Mouse (Mus musculus) left cerebral cortex, postnatal 36 days (tissue): Measurements from ENCODE around the gene Dzip1. TPM values are rescaled to one million over a fixed set of nuclear protein-coding genes. Genes with fewer than 3 reads are reported as not detected.

Source experiments
- DNase-seq, 2 experiments: peaks; one replicate each; pipeline ENCODE4 v3.0.0; 2021 to 2022; ENCODE audit warnings: low spot score in 2 of 2, mixed read lengths in 1 of 2
- intact Hi-C: fragments of 180-260 bp; cut with DNase I; formaldehyde crosslinking; loops from one replicate; pipeline ENCODE4 v1.15.1; 2025
- total RNA-seq, 2 experiments: library from RNA; stranded (reverse); gene quantifications; 2 replicates each; pipeline ENCODE4 v1.2.3; 2021

The Dzip1 gene
- total RNA-seq, 2 experiments from 2014 or later: 78.4 to 117 TPM

DNA sequence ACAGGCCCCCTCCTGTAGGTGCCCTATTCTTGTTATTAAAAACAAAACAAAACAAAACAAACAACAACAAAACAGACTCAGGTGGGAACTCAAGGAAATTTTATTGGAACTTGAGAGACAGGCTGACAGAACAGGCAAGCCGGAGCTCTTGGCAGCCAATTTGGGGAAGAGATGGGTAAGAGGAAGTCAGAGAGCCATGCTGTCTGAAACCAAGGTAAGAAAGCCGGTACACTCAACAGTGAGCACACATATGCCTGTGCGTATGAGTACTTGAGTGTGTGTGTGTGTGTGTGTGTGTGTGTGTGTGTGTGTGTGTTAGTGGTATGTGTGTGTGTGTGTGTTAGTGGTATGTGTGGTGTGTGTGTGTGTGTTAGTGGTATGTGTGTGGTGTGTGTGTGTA lies 82.9 kb downstream of the Dzip1 start:
- DNase-seq: no peak
- intact Hi-C loops: no loop called here

DNA sequence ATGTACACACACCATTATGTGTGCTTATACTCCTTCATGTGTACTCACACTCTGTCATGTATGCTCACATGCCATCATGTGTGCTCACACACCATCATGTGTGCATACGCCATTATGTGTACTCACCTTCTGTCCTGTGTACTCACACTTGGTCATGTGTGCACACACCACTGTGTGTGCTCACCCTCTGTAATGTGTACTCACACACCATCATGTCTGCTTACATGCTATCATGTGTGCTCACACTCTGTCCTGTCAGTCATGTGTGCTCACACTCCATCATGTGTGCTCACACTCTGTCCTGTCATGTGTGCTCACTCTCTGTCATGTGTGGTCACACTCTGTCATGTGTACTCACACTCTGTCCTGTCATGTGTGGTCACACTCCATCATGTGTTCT lies 85.2 kb downstream of the Dzip1 start:
- no peak for DNase-seq
- intact Hi-C loops: no loop called here

DNA sequence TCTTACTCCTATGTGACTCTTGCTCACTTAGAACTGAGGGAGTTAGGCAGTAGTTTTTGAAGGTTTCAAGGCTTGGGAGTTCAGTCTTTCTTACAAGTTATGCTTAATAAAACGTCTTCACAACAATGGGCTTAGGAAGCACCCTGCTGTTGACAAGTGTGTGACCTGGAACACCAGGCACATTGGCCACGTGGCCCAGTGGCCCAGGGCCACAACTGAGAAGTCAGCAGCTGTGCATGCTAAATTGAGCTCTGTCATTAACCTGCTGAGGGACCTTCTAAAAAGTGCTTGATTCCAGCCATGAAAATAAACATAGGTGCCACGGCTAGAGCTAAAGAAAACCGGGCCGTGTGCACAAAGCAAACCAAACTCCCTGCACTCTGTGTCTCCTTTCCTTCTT lies 85.8 kb downstream of the Dzip1 start:
- intact Hi-C loops: no loop called here
- DNase-seq: no peak

DNA sequence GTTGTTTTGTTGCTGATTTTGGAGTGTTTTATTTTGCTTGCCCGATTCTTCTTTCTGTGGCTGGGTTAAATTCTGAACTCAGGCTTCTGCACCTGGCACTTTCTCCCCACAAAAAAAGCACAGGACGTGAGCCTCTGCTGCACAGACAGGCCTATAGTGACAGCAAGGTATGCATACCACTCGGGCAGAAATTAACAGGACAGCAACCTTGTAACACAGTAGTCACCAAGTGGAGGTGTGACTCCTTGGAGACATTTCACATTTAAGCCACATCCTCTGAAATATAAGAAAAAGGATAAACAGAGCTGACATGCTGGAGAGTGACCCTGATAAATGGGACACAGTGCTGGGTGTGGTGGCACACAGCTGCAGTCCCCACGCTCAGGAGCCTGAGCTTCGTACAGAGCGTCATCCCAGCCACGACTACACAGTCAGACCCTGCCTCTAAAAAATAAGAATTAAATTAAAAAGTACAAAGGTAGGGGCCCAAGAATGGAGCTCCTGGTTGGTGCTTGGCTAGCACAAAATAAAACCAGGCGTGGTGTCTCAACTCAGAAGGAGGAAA lies 86.6 kb downstream of the Dzip1 start:
- intact Hi-C loops: no loop called here
- DNase-seq: no peak

DNA sequence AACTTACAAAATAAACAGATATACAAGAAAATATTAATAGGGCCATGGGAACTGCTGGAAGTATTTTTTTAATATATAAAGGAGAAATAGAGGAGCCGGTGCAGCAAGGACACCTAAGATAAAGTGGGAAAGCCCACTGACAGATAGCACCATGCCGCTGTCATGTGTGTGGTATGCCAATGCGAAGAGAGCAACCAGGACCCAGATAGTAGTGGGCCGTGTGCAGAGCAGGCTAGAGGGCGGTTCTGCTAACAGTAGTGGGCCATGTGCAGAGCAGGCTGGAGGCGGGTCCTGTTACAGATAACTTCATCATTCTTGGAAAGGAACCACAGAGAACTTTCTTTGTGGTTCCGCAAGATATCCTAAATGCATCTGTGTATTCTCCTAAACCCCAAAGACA lies 88.5 kb downstream of the Dzip1 start:
- intact Hi-C loops: no loop called here
- no peak for DNase-seq

DNA sequence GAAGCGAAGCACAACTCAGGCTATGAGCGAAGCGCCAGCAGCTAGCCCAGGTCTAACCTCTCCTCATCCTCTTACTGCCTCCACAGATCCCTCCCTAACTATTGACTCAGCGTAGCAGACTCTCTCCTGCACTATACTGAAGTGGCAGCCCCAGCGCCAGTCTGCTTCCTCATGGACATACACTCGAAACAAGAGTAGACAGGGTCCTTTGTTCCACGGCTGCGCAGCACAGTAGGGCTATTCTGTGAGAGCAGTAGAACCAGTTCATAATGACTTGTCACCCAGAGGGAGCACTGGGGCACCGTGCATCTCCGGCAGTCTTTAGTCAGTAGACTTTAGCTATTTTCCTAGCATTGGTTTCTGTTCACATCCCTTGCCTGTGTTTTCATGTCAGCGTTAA lies 89.1 kb downstream of the Dzip1 start:
- no peak for DNase-seq
- intact Hi-C loops: no loop called here

DNA sequence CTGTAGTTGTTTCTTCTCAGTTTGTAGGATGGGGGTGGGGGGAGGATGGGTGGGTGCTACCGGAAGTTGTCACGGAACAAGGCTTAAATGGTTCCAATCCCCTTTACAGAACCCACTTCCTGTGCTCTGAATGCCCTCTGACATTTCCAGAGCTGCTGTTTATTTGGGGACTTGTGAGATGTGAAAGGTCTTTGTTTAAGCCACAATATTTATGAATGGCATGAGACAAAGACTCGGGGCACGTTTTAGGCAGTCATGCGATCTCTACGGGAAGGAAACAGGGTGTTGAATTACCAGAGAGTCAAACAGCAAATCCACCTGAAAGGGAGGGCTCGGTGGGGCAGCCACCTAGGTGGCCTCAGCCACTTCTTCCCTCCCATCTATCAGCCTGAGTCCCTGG lies 90.9 kb downstream of the Dzip1 start:
- intact Hi-C loops: no loop called here
- DNase-seq: no peak

DNA sequence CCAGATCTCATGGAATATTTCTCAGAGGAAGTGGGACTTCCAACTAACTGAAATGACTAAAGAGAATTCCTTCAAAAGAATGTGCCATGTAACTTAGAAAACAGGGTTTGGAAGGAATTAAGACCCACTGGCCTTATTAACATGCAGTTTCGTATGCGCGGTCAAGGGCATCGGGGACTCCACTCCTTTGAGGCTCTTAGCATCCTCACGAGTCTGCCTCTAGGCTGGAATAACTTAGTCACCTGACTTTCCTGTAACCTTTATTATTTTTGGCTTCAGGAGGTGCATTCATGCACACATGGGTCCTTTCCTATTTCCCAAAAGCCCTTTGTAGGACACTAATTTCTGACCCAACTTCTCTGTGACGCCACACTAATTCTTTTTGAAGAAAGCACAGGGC lies 92.0 kb downstream of the Dzip1 start:
- no peak for DNase-seq
- intact Hi-C loops: no loop called here

DNA sequence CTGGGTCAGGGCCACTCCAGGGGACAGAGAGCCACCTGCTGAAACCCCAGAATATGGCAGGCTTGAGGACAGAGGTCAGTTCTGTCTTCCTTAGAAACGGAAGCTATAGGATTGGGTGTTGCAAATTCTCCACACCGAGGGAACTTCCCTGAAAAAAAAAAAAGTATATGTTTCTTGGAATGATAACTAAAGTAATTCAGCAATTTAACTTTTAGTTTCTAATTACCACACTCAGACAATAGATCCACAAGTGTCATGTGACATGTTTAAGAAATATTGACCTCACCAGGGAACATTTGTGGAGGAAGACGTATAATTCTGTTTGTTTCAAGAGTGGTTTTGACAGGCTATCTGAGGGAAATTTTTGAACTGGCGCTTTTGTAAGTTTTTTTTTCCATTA lies 93.7 kb downstream of the Dzip1 start:
- DNase-seq: no peak
- intact Hi-C loops: no loop called here

DNA sequence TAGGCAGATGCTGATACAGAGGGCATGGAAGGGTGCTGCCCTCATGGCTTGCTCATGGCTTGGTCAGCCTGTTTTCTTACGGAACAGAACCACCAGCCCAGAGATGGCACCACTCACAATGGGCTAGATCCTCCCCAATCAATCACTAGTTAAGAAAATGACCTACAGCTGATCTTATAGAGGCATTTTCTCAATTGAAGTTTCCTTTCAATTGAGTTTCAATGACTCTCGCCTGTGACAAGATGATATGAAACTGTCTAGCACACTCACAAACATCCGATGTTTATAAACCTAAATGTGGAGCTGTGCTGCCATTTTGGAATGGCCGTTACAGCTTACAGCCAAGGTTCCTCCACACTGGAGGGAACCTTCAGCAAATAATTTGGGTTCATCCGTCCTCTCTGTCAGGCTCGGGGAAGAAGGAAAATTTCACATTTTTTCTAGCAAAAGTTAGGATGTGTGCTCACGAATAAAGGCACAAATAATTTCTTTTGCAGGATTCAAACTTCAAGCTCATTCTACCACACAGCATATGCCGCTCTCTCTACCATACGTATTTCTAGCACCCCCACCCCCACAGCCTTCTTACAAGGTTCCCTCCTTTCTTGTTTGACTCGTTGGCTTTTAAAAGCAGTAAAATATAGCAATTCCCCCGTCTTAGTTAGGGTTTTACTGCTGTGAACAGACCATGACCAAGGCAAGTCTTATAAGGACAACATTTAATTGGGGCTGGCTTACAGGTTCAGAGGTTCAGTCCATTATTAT lies 95.7 kb downstream of the Dzip1 start:
- intact Hi-C loops: no loop called here
- peak in 1 of 2 experiments; percentile 26 for DNase-seq

DNA sequence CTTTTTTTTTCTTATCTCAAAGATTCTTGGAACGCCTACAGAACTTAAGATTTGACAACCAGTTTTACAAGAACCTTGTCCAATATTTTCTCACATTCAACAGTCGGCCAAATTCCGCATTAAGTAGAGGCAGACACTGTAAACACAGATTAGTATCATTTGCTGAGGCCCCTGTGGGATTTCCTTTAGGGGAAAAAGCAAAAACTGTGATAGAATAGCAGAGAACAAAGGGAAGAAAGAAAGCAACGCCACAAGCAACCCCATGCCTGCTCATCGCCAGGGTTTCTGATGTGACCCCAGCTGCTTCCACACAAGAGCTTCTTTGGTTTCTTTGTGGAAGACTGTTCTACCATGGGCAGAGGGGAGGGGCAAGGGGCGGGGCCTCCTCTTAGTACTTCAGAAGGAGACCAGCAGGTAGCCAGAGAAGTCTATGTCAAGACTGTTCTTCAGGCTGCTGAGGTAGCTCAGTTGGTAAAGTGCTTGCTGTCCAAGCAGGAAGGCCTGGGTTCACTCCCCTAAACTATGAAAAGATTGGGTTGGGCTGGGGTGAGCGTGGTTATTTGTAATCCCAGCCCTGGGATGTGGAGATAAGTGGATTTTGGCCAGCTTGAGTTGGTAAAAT lies 97.9 kb downstream of the Dzip1 start:
- intact Hi-C loops: no loop called here
- no peak for DNase-seq

DNA sequence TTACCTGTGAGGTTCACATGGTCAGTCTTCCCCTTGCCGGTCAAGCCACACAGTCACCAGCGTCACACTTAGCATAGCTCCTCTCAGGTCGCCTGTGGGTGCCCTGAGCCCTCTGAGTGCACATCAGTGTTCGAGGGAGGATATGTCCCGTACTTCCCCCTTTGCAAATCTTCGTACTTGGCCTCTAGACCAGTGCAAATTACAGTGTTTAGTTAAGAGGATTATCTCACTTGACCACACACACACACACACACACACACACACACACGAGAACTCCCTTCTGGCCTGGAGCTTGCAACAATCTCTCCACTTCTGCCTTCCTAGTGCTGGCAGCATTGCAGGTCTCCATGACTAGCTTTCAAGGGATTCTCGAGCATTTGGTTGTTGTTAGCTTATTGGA lies 98.9 kb downstream of the Dzip1 start:
- intact Hi-C loops: no loop called here
- no peak for DNase-seq

Other genes starting within 250 kb of the Dzip1 start
- gene Abcc4, start 219.2 kb downstream of the Dzip1 start, total RNA-seq: 10 to 100 TPM in 1 of 2 experiments, 1 to 10 TPM in 1; 8.4 to 13.6 TPM
- gene Cldn10, start 137.6 kb downstream of the Dzip1 start, total RNA-seq: 10 to 100 TPM; 24.6 to 28.3 TPM
- gene Dnajc3, start 12.5 kb upstream of the Dzip1 start, total RNA-seq: 10 to 100 TPM; 30.3 to 41.2 TPM
- gene Uggt2, start 174.0 kb upstream of the Dzip1 start, total RNA-seq: 10 to 100 TPM; 23.9 to 32.7 TPM
- 10 to 100 TPM; 73.0 to 73.3 TPM for gene Hs6st3, start 212.9 kb upstream of the Dzip1 start, total RNA-seq